Mouse (Mus musculus): ENCODE measurements around the gene BC004004.
"Not testable (repeated sequence)": the region's sequence is repeated elsewhere in the genome, so short reads cannot be mapped to it uniquely, and the experiment has no call there.

Gene BC004004

GRCm38 (mm10) chr17:29297321-29297720 lies 28.7 kb downstream of the BC004004 start:
- no peak for DNase-seq (ENCODE audit: extremely low spot score, low read depth, low spot score)

DNA sequence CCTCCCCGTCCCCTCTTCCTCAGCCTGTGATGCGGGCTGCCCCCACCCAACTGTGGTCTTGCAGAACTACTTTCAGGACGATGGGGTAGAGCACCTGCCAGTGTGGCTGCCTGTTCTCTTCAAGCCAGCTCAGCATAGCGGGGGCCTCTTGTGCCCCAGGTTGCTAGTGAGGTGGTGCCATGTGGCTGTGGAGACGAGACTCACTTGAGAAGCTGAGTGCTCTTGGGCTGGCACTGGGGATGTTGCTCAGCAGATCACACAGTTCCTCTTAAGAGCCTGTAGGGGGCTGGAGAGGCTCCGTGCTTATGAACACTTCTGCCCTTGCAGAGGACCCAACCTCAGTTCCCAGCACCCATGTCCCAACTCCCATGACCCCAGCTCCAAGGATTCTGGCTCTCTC lies 29.2 kb downstream of the BC004004 start:
- no peak for DNase-seq (ENCODE audit: extremely low spot score, low read depth, low spot score)

DNA sequence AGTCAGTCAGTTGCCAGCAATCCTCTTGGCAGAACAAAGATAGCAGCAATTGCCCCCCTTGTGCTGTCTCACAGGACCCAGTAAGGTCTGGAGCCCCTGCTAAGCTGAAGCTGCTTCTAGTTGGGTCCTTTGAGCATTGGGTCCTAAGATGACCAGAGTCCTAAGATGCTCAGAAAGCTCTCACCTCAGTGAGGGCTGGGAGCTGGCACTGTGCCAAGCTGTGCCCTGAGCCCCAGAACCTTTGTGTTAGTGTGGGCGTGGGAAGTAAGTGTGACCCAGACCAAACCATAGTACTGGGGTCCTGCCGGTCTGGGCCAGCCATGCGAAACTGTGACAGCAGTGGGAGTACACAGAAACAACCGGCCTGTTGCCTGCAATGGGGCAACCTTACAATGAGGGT lies 30.7 kb downstream of the BC004004 start:
- DNase-seq (ENCODE audit: extremely low spot score, low read depth, low spot score) = no peak

DNA sequence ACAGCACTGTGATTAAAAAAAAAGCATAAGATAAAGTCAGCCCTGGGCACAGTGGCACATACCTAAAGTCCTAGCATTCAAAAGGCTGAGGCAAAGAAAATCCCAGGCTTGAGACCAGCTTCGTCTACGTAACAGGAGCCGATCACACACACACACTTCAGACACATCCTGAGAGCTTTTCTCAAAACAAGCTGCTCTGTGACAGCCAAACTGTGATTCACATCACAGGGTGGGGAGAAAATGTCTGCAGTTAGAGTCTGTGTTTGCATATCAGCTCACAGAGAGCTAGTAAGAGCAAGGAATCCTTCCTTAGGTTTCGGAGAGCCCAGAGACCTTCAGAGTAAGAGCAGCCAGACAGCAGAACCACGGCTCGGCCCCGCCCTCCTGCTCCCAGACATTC lies 32.3 kb downstream of the BC004004 start:
- DNase-seq (ENCODE audit: extremely low spot score, low read depth, low spot score) = no peak

GRCm38 (mm10) chr17:29301421-29301820 lies 32.8 kb downstream of the BC004004 start:
- no peak for DNase-seq (ENCODE audit: extremely low spot score, low read depth, low spot score)

GRCm38 (mm10) chr17:29302149-29302548 lies 33.6 kb downstream of the BC004004 start:
- DNase-seq (ENCODE audit: extremely low spot score, low read depth, low spot score) = no peak

DNA sequence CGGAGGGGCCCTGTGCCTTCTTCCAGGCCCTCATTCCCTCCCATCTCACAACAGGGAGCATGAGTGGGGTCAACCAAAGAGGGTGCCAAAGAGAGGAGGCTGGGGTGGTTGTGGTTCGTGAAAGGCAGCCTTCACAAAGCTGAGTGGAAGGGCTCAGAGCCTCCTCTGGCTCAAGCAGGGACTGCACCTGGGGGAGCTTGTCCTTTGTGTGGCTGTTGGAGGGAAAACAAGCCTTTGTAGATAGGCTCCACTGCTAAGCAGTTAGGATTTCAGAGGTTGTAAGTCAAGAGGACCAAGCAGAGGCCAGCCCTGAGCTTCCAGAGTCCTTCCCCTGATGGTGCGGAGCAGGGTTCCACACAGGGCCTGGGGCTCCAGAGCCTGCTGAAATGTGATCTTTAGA lies 34.5 kb downstream of the BC004004 start:
- no peak for DNase-seq (ENCODE audit: extremely low spot score, low read depth, low spot score)

GRCm38 (mm10) chr17:29303856-29304255 lies 35.3 kb downstream of the BC004004 start:
- no peak for DNase-seq (ENCODE audit: extremely low spot score, low read depth, low spot score)

DNA sequence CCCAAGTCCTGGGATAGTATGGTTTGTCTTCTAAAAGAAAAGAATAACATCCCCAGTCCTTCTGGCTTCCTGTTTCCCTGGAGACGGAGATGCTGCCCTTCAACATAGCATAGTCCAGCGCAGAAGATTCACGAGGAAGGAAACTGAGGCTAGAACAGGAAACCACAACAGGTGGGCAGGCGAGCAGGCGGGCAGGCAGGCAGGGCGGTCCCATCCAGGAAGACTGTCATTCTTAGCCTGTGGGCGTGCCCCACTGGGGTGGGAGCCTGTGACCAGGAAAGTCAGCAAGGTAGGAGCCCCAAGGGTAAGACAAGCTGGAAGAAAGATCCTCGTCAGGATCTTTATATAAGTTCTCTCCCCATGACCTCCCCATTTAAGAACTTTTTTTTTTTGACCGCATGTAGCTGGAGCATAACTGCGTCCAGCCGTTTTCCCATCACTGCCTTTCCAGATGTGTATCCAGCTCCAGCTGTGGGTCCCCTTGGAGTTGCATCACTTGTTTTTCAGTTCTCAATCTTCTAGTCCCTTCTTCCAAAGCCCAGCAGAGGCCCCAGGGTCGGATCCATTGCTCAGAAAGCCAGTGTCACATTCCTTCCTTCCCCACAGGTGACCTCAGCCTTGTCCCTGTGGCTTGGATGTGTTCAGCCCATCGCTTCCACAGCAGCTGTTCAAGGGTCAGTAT lies 35.9 kb downstream of the BC004004 start:
- no peak for DNase-seq (ENCODE audit: extremely low spot score, low read depth, low spot score)

DNA sequence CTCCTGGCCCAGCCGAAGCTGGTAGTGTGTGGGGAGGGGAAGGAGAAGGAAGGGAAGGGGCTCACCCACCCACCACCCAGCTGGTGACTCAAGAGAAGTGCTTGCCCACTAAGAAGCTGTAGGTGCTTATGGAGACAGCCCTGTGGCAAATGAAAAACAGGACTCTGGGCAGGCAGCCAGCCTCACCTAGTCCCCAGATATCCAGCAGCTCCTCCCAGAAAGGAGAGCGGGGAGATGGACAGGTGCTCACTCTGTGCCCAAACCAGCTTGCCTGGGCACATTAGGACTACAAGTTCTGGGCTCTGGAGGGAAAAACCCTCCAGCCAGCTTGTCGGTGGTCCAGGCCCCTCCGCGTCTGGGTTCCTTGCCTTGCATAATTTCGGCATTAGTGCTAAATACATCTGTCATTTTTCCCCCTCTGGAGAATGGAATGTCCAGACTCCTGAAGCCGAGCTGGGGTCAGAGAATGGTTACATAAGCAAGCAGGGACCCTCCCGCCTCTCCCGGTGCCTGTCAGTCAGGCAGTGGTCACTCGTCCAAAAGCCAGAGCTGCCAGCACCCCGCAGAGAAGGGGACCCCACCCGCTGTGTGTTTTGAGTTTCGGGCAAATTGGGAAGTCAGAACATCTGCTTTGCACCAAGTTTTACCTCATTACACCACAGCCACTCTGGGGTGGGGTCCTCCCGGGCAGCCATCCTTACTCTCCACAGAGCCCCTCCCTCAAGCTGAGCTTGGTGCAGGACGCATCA lies 36.6 kb downstream of the BC004004 start:
- no peak for DNase-seq (ENCODE audit: extremely low spot score, low read depth, low spot score)

- no peak for DNase-seq (ENCODE audit: extremely low spot score, low read depth, low spot score)
Measured at GRCm38 (mm10) chr17:29305871-29306270, 37.3 kb downstream of the BC004004 start.

DNA sequence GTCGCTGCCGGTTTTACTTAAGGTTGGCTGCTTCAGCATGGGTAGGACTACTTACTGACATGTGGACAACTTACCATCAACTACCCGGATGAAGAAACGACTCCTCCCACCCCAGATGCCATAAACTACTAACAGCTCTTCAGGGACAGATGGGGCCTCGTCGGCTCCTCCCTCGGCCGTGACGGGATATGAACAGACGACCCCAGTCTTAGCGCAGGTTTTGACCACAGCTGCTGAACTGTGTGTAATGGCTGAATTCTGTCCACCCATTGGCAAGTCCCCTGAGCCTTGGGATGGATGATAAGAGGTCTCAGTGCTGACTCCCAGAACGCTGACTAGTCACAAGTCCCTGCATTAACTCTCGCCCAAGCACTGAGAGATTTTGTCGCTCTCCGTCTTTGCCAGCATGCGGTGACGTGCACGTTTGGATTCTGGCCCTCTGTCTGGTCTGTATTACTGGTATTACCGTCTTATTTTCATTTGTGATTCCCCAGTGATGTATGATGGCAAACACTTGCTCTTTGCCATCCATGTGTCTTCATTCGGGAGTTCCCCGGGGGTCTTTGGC lies 41.6 kb downstream of the BC004004 start:
- no peak for DNase-seq (ENCODE audit: extremely low spot score, low read depth, low spot score)

DNA sequence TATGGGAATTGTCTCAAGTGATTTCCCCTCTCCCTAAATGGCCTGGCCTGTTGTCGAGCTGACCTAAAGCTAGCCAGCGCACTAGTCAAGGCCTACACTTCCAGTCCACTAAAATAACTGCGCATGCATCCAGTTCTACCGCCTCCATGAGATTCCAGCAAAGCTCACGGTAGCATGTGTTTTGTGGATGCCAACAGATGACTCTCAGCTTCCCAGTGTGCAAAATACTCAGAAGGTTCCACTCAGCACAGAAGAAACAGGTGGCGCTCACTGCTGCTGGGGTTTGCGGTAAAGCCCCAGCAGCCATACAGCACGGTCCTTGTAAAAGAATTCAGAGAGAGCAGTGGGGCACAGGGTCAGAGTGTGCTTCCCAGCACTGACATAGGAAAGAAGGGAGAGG lies 43.0 kb downstream of the BC004004 start:
- no peak for DNase-seq (ENCODE audit: extremely low spot score, low read depth, low spot score)

DNA sequence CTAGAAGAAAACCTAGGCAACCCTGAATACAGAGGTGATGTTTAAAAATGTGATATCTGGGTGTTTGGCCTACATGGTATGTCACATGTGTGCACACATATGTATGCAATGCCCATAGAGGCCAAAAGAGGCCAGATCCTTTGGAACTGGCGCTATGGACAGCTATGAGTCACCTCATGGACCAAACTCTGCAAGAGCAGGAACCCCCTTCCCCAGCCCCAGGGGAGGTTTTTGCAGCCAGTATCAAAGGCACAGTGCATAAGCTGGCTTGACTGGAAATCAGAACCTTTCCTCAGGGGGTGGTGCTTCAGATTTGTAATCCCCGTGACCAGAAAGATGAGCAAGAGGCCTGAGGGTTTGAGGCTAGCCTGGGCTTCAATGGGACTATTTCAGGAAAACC lies 43.5 kb downstream of the BC004004 start:
- no peak for DNase-seq (ENCODE audit: extremely low spot score, low read depth, low spot score)

DNA sequence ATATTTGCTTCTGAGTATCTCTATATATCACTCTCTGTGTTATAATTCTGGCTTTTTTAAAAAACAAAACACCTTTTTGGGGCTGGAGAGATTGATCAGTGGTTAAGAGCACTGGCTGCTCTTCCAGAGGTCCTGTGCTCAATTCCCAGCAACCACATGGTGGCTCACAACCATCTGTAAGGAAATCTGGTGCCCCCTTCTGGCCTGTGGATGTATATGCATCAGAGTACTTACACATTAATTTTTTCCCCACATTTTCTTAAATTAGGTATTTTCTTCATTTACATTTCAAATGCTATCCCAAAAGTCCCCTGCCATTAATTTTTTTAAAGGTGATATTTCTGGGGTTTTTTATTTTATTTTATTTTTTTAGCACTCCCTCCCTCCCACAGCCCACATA lies 44.7 kb downstream of the BC004004 start:
- DNase-seq (ENCODE audit: extremely low spot score, low read depth, low spot score) = no peak

DNA sequence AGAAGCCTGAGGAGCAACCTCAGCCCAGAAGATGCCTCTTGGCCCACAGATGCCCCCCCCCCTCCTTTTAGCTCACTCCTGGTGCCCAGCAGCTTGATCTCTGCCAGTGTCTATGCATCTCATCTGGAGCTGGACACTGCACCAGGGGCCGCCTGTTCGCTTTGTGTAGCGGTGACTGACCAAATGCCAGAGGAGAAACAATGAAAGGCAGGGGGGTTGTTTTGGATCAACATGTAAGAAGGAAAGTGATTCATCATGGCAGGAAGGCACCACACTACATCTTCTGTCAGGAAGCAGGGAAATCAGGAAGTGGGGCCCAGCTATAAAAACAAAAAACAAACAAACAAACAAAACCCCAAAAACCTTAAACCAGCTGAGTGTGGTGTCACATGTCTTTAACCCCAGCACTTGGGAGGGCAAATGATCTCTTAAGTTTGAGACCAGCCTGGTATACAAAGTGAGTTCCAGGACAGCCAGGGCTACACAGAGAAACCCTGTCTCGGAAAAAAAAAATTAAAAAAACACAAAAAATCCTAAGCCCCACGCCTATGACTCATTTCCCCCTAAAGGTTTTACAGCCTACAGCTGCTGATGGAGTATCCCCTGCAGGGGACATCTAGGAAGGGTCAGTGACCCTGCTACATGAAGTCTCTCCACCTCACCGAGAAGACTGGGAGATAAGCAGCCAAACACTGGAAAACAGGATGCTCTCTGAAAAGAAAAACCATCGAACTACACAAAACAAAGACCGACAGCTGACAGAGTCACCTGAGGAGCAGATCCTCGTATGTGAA lies 47.3 kb downstream of the BC004004 start:
- DNase-seq (ENCODE audit: extremely low spot score, low read depth, low spot score) = no peak

DNA sequence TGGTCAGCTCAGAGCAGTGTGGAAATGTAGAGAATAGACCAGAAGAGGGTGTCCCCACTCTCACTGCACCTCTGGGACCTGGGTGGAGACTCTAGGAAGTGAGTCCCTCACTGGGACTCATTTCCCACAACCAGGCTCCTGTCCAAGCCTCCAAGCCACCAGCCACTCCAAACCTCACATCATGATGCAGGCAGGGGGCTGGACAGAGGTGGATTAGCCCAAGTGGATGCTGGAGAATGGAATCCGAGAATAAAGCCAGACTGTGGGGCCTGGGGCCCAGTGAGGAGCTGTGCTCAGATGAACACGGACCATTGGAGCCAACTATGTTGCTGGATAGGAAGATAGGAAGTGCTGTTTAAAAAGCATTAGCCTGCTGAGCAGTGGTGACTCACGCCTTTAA lies 48.3 kb downstream of the BC004004 start:
- DNase-seq (ENCODE audit: extremely low spot score, low read depth, low spot score) = no peak

DNA sequence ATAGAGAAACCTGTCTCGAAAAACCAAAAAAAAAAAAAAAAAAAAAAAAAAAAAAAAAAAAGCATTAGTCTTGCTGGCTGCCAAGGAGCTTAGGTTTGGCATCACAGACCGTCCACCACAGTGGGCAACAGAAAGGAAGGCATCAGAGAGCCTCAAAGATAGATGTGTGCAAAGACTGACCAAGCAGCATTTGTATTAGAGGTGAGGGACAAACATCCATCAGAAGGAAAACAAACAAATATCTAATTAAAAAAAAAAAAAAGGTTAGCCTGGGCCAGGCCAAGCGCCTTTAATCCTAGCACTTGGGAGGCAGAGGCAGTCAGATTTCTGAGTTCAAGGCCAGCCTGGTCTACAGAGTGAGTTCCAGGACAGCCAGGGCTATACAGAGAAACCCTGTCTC lies 48.8 kb downstream of the BC004004 start, which contains the start of gene Pi16:
TSS of gene Pi16 (plus strand) at position 301 of the 400 bp plus-strand sequence.
- not testable (repeated sequence) for DNase-seq (ENCODE audit: extremely low spot score, low read depth, low spot score)

- no peak for DNase-seq (ENCODE audit: extremely low spot score, low read depth, low spot score)
Measured at GRCm38 (mm10) chr17:29318731-29319250, 50.2 kb downstream of the BC004004 start.

DNA sequence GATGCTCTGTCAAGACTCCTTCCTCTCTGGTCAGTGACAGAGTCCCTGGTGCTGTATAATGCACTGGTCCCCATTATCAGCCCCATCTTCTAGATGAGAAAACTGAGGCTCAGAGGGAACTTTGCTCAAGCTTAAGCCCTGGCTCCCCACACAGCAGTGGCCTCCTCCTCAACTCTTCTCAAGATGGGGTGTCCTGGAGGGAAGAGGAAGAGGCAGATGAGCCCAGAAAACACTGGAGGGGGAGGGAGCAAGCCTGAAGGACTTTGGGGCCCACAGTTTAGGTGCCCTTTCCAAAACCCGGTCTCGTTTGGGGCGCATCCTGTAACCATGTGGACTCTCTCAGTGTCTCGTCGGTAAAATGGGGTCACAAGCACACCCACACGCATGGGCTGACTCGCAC lies 50.9 kb downstream of the BC004004 start:
- no peak for DNase-seq (ENCODE audit: extremely low spot score, low read depth, low spot score)
